Mouse (Mus musculus) MN1 (cell line): ENCODE measurements around the gene Lactb.

Source experiments
- DNase-seq: peaks from one replicate; pipeline ENCODE4 v3.0.0-alpha.2; 2016; ENCODE audit warnings: low spot score

Gene Lactb

DNA sequence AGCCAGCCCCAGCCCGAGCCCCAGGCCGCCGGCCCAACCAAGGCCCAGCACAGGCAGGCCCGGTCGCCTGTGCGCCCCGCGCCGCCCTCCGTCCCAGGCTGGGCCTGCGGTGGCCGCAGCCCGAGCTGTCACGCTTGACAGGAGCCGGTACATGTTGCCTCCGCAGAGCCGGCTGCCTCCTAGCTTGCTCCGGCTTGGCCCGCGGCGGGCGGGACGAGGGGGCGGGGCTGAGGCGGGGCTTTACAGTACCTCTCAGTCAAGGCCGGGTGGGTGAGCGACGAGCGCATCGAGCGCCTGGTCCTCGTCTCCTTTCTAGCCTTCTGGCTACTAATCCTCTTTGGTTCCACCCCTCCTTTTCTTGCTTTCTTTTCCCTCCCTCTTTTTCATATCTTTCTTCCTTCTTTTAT is at the start of gene Lactb:
Gene Lactb, minus strand, starts transcription at position 246 of the 407 bp plus-strand sequence.
- DNase-seq: peak; percentile 92

DNA sequence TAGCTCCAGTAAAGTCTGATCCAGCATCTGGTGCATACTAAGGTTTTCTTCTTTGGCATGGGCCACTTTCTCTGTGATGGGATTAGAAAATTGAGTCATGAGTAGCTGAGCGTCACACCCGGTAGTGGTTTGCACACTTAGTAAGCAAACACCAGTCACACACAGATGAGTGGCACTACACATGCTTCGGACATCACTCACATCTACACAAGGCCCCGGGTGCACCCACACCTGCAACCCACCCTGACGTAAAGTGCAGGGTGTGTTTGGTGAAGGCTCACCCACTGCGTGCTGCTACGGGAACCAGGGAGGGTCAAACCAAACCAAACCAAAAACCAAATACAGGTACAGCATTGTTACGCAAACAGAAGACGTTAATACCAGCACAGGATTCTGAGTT is 48.1 kb upstream of the Lactb start:
- no peak for DNase-seq

DNA sequence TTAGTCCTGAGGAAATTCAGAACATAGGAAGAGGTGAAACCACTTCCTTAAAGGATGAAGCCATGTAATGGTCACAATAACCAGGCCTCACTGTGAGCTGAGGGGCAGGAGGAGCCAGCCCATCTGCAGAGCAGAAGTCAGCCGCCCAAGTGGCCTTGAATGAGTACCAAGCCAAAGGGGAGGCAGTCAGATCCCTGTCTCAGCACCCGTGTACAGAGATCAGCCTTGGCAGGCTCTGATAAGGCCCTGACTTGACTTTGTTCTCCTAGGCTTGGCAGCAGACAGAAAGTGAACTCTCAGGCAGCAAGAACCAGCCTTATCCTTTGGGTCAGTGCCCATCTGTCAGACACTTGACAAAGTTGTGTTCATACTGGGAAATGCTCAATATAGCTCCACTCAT is 44.8 kb upstream of the Lactb start:
- no peak for DNase-seq

DNA sequence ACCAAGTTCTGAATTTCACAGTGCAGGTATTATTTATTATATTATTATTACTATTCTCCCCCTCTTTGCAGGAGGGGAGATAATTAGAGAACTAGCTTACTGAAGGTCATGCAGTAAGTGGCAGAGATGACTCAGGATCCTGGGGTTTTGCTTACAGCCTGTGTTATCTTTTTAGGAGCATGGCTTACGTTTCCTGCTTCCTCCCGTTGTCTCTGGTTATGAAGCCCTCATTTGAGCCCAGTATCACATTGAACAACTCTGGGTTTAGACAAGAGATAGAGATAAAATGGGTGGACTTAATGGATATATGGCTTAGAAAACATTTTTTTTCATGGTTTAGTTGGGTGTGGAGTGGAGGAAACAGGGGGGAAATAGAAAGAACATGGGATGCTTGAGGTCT is 38.2 kb upstream of the Lactb start:
- no peak for DNase-seq

DNA sequence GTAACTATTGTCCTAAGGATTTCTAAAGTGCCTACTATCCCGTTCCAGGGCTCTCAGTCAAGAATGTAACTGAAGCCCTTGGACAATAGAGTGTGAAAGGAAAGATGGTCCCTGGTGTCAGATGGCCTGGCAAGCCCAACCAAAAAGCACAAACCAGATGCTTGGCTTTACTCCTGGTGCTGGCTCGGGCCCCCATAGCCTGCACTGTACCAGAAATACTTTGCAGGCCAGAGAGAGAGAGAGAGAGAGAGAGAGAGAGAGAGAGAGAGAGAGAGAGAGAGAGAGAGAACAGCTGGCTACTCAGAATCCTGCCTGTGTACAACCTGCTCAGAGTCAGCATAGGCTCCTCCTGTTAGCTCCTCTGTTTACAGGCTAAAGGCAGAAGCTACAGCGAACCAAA is 37.2 kb upstream of the Lactb start:
- DNase-seq: peak; percentile 29

DNA sequence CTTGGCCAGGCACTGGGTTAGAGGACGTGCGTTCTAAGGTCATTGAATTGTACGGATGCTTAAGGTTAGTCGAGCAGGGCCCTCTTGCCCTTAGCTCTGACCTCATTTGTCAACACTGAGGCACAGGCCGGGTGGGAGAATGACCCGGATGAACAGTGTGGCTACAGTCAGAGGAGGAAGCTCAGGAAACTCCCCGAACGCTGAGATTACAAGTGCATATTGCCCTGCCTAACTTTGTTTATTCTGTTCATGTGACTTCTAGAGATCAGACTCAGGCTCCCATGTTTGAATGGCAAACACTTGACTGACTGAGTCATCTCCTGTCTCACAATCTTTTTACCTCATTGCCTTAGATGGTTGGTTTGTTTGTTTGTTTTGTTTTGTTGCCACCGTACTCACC is 36.2 kb upstream of the Lactb start:
- DNase-seq: no peak

DNA sequence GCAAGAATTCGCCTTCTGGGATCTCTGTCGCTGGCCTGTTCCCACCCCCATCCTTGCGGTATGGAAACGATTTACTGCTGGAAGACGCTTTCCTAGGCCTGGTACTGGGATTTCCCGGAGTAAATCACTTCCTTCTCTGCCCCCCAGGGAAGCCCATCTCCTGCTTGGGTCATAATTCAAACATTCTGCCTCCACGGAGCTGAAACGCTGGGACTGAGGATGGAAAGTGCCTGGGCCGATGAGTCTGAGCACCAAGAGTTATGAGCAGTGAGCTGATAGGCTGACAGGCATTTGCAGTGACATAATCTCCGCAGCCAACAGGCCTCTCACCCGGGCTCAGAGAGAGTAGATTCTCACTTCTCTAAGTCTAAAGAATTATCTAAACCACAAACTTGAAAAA is 33.5 kb upstream of the Lactb start:
- no peak for DNase-seq

DNA sequence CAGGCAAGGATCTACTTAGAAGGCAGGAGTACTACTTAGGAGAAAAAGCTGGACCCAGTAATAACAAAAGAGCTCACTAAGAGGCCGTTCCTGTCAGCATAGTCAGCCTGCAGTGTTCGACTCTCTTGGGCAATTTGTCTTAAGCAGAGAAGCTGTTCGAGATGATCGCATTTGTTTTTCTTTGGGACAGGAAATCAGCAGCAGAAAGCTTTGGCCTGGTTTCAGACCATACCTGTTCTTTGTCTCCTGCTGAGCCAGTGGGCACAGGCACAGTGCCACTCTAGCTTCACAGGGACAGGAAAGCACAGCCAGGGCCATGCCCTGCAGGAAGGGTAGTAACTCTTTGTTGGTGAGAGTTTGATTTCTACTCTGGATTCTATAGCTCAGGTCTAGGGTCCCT is 31.1 kb upstream of the Lactb start:
- DNase-seq: no peak

DNA sequence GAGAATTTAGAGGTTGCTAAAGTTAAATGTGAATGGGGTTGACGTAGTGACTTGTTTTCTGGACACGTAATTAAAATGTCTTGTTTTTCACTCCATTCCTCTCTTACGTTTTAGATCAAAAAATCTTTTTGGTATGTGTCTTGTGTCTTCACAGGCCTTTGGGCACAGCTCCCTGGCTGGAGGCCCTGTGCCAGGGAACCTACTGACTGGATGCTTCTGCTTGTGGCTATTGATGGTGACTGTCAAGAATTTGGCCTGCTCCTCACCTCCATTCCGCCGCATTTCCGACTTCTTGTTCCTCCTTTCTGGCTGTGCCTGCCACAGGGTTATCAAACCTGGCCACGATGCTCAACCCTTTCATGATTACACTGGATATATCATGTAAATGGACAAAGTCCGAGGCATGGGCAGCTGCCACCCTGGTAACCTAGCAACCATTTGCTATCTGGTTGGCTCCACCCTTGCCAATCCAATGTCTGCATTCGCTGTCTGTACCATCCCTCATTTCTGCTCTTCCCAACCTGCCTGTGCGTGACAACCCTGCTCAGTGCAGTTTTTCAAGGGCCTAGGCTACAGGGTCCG is 30.0 kb upstream of the Lactb start:
- peak; percentile 41 for DNase-seq

DNA sequence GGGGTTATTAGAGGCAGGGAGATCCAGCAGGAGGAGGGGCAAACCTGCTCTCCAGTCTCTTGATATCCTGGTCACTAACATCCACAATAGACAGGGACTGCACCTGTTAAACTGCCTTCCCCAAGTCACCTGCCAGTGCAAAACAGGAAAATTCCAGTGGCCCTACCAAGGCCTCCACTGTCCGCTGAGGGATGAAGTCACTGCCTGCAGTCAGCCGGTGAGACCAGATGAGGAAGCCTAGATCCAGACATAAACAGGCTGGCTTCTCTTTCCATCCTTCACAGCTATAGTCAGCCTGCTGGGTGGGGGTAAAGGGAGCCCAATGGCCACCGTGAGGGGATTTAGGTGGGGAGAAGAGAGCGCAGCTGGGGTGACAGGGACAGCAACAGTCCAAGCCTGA is 28.4 kb upstream of the Lactb start:
- DNase-seq: no peak

DNA sequence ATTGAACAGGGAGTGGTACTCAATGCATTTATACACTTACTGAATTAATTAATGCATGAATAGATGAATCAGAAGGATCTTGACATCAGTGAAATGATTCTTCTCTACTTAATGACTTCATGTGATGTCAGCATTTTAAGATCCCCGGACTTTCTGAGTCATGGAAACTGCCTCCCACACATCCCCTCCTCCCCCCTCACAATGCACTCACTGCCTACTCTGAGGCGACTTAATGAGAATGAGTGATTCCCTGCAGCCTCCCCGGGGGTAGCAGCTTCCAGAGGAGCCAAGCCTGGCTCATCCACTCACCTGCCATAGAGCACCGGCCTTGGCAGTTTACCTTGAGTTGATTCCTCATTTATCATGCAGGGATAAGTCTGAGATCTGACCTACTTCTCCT is 27.9 kb upstream of the Lactb start:
- peak; percentile 49 for DNase-seq

DNA sequence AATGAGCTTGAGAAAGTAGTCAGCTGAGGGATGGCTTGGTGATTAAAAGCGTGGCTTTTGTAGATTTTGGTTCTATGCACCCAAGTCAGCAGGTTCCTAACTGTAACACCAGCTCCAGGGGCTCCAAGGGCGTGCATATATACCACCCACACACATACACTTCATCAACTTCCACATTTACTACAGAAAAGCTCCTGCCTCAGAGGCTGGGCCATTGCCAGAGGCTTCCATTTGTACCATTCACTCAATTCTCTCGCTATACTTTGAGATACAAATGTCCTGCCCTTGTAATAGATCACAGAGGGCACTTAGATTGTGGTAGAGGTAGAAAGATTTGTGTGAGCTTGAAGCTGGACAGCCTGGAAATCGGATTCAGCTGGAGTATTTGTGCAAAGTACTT is 26.2 kb upstream of the Lactb start:
- no peak for DNase-seq

DNA sequence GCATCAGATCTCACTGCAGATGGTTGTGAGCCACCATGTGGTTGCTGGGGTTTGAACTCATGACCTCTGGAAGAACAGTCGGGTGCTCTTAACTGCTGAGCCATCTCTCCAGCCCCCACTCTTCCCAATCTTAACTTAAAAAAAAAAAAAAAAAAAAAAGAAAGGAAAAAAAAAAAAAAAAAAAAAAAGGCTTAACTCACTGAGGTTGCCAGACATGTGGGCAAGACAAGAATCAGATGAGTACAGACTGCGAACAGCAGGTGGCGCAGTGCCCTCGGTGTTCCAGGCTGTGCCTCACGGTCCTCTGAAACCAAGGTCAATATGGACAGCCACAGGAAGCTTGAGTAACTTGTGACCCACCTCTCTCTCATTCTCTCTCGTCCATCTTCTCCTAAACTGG is 25.8 kb upstream of the Lactb start:
- peak; percentile 92 for DNase-seq

DNA sequence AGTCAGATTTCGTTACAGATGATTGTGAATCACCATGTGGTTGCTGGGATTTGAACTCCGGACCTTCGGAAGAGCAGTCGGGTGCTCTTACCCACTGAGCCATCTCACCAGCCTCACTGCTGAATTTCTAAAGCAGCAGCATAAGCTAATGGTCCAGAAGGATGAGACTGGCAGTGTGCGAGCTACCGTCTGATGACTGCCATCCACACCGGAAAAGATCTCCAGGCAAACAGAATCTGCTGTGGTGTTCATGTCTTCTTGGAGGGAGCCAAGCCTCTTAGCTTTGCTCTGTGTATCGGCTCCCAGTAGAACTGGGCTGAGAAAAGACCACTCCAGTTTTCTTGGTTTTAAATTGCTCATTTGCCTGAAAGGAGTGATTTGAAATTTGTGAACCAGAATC is 24.4 kb upstream of the Lactb start:
- no peak for DNase-seq

DNA sequence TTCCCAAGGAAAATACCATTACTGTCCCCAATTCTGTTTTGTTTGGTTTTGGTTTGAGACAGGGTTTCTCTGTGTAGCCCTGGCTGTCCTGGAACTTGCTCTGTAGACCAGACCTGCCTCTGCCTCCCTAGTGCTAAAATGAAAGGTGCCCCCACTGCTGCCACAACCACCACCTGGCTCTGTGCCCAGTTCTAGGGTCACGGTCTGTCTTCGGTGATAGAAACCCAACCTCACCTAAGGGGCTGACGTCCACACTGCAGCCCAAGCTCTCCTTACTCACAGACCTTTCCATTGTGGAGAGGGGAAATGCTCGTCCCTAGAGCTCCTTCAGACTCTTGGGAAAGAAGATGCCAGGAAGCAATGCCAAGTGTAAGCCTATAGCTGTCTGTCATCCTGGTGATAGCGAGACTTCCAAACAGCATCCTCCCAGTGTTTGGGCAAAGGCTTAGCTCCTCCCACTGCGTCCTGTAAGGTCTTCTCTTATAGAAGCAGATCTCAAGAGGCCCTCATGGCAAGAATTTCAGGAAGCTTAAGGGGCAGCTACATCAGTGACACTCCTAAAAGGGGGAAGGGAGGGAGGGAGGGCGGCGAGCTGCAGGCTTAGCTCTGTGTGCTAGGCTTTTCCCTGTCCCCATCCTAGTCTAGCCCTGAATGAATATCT is 16.6 kb upstream of the Lactb start:
- no peak for DNase-seq

DNA sequence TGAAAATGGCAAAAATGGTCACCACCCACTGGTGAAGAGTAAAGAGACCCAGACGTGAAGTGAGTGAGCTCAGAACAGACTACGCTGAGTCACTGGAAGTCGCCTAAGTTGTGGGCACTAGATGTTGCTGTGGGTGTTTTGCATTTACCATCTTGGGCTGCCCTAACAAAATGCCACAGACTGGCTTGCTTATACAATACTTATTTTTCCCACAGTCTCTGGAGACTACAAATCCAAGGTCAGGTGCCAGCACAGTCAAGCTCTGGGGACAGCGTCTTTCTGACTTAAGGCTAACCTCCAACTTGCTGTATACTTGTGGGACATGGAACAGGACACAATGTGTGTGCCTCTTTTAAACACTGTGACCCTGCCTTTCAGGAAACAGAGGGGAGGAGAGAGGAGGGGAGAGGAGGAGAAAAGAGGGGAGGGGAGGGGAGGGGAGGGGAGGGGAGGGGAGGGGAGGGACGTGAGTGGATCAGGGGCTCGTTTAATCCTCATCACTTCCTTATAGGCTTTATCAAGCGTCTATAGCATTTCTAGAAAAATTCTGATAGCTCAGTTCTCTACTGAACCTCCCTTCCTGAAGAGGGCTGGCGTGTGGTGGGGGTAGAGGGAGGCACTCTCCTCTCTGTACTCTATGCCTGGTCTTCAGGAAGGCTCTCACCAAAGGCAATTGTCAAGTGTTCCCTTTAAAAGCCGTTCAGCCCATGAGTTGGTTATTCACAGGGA is 15.9 kb upstream of the Lactb start:
- DNase-seq: no peak

DNA sequence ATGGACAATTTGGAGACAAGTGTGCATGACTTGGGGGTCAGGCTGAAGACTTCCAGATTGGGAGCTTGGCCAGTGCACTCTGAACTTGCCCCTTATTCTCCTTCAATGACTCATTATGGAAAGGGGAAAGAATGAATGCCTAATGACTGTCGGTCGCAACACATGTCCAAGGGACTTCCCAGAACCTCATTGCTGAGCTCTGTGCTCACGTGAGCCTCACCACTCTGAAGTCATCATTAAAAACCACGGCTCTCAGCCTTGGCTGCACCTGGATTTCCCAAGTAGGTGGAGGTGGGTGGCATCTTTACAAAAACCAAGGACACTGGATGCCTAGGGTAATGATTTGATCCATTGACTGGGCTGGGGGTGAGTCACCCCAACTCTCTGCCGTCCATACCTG is 14.8 kb upstream of the Lactb start:
- no peak for DNase-seq

DNA sequence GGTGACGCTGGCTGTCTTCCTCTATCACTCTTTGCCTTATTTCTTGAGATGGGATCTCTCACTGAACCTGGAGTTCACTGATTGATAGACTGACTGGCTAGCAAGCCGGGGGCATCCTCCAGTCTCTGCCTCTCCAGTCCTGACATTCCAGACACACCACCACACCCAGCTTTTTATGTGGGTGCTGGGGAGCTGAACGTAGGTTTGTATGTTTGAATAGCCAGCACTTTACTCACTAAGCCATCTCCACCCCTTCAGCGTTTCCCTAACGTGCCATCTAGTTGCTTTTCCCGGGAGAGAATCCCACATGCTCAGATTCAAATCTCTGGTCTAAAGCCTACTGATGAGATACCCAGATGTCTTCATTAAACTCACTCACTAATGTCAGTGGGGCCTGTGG is 14.3 kb upstream of the Lactb start:
- DNase-seq: no peak

DNA sequence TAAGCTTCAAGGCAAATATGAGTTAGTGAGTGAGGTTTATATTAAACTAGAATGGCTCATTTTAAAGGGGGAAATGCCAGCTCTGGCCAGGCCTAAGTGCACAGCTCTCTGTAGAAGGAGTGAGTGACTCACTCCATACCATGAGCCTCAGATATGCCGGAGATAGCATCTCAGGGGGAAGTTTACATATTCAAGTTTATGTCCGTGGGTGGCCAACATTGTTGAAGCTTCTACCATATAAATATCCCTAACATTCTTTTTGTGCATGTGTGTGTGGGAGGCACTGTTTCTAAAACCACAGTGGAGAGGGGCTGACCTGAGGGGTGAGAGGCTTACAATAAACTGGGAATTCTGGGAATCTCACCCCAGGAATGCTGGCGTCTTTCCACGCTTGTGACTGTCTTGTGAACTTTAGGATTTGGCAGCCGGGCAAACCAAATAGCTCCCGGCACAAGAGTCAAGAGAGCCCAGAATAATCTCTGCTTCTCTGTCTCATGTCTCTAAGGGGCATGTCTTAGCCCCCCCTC is 13.7 kb upstream of the Lactb start:
- DNase-seq: no peak

DNA sequence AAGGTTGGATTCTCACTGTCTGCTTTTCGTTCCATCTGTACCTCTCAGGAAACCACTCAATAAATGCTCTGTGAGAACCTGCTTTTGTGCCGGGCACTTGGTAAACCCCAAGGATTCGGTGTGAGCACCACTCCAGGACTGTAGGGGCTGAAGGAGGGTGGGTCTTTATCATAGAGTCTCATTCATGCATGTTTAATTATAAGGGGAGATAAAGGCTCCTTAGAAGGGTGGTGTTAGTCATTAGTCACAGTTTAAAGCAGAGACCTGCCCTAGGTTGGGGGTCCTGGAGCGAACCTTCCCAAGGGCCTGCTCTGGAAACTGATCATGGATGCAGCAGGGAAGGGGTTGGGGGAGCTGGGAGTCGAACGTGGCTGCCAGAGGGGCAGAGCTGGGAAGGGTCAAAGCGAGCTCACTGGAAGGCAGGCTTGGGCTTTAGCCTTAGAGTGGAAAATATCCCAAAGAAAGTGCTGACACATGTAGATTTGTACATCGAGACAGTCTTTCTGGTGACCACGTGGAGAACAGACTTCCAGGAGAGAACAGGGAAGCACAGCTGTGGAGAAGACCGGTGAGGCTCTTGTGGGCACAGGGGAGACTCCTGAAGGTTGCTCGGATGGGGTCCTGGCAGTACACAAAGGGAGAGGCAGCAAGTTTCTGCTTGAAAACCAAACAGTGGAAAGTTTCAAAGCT is 13.1 kb upstream of the Lactb start:
- no peak for DNase-seq

DNA sequence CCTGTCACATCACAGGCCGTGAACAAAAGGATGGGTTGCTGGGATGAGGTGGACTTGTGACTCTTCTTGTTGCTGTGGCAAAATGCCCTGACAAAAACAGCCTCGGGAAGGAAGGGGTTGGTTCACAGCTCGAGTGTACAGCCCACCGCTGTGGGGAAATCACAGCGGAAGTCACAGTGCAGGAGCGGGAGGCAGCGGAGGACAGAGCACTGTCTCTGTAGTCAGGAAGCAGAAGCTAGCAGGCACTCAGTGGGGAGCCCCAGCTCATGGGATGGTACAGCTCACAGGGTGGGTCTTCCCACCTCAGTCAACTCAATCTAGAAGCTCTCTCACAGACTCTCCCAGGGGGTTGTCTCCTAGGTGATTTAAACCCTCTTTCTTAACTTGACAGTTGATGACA is 10.1 kb upstream of the Lactb start:
- DNase-seq: no peak

DNA sequence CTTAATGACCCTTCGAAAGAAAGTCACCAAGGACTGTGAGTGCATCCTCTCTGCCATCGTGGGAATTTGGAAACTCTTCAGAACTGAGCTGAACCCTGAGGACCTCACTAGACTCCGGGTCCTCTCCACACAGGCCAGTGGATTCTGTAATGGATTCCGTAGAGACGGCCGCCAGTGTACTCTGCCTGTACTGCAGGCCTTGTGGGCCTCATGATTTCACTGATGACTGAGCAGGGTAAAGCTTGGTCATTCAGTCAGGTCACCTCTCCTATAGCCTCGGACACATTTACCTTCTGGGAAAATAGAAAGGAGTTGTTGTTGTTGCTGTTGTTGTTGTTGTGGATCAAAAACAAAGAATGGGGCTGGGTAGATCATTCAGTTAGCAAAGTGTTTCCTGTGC is 6.8 kb upstream of the Lactb start:
- DNase-seq: no peak

DNA sequence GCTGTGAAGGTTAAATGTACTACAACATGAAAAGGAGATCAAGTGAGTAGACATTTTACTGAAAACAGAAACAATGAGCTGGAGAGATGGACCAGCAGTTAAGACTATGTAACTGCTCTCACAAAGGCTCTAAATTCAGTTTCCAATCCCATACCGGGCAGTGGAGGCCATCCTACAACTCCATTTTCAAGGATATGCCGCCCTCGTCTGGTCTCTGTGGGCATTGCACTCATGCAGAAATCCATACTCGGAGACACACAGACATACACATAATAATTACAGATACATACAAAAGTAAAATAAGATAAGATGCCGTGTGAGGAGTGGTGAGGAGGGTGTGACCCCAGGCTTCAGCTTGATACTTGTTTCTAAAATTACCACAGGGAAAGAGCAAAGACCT is 5.2 kb upstream of the Lactb start:
- peak; percentile 51 for DNase-seq
